Mouse (Mus musculus): Measurements from ENCODE around the gene Itga7. TPM values are rescaled to one million over a fixed set of nuclear protein-coding genes. Genes with fewer than 3 reads are reported as not detected.
A peak's percentile ranks its signal among the peaks of the same experiment; 100 is the strongest.

Itga7 gene
- total RNA-seq, 1 experiment = 17.6 TPM

- H3K9me3 ChIP-seq (ENCODE audit: control insufficient read depth, insufficient read depth, low read depth, low read length) = no peaks in the 10 kb centered on the region
- peak overlapping the region; percentile 46; the same call in 1 of the 2 replicates for H3K9ac ChIP-seq (ENCODE audit: insufficient read depth, low read depth, low read length, poor library complexity, severe bottlenecking)
- in situ Hi-C loops (cut with MboI; ENCODE audit: low sequenced_read_pairs in 2 of 2, unreplicated experiment in 2 of 2) = no loop called here
- no peak overlapping the region for H3K4me3 ChIP-seq (ENCODE audit: insufficient read depth in 1 of 2, low read depth in 1 of 2, low read length in 2 of 2, poor library complexity in 1 of 2, severe bottlenecking in 1 of 2)
- peaks cover 0 to 5% of the 10 kb centered on the region in 2 experiments; a peak in 2 of 4 replicates for H3K4me1 ChIP-seq (ENCODE audit: control insufficient read depth in 2 of 2, insufficient read depth in 2 of 2, low read length in 2 of 2, poor library complexity in 1 of 2)
- no peaks in the 10 kb centered on the region for H3K36me3 ChIP-seq (ENCODE audit: control insufficient read depth, insufficient read depth, low read length, poor library complexity, severe bottlenecking)
- TF ChIP-seq CHD2 (IDR thresholded peaks at IDR 0.05; ENCODE audit: low read depth, low read length) (no peak), MAFK (IDR thresholded peaks at IDR 0.05; ENCODE audit: insufficient read depth, low read depth, low read length) (peak; percentile 63; the same call in 1 of the 2 replicates)
- peak overlapping the region; percentile 79; the same call in 1 of the 2 replicates for H3K27ac ChIP-seq (ENCODE audit: insufficient read depth, low read depth, low read length, poor library complexity, severe bottlenecking)
- no peak for DNase-seq (ENCODE audit: low read depth, low spot score)
Measured at GRCm38 (mm10) chr10:128901409-128901808, 32.2 kb upstream of the Itga7 start.

GRCm38 (mm10) chr10:128902409-128902988 is 31.1 kb upstream of the Itga7 start:
- in situ Hi-C loops (cut with MboI; ENCODE audit: low sequenced_read_pairs in 2 of 2, unreplicated experiment in 2 of 2) = no loop called here
- no peak overlapping the region for H3K27ac ChIP-seq (ENCODE audit: insufficient read depth, low read depth, low read length, poor library complexity, severe bottlenecking)
- H3K9ac ChIP-seq (ENCODE audit: insufficient read depth, low read depth, low read length, poor library complexity, severe bottlenecking) = no peak overlapping the region
- DNase-seq (ENCODE audit: low read depth, low spot score) = no peak
- H3K4me3 ChIP-seq (ENCODE audit: insufficient read depth in 1 of 2, low read depth in 1 of 2, low read length in 2 of 2, poor library complexity in 1 of 2, severe bottlenecking in 1 of 2) = no peak overlapping the region
- H3K9me3 ChIP-seq (ENCODE audit: control insufficient read depth, insufficient read depth, low read depth, low read length) = no peaks in the 10 kb centered on the region
- TF ChIP-seq CHD2 (IDR thresholded peaks at IDR 0.05; ENCODE audit: low read depth, low read length) = no peak
- no peaks in the 10 kb centered on the region for H3K36me3 ChIP-seq (ENCODE audit: control insufficient read depth, insufficient read depth, low read length, poor library complexity, severe bottlenecking)
- H3K4me1 ChIP-seq (ENCODE audit: control insufficient read depth in 2 of 2, insufficient read depth in 2 of 2, low read length in 2 of 2, poor library complexity in 1 of 2) = peaks cover 0 to 2% of the 10 kb centered on the region in 2 experiments; a peak in 2 of 4 replicates

DNA sequence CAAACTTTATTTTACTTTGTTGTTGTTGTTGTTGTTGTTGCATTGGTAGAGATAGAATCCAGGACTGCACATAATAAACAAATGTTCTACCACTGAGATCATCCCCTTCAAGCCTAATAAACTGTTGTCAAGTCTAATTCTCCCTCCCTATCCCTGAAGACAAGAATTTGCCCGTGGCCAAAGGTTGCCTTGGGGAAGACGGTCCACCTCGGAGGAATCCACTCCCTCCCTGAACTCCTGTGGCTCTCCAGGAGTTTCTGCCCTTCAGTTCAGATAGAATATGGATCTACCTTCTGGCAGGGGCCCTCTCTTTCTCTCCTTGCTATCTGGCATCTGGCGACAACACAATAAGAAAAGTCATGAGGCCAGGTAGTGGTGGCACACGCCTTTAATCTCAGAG is 28.8 kb upstream of the Itga7 start:
- H3K36me3 ChIP-seq (ENCODE audit: control insufficient read depth, insufficient read depth, low read length, poor library complexity, severe bottlenecking) = no peaks in the 10 kb centered on the region
- H3K9me3 ChIP-seq (ENCODE audit: control insufficient read depth, insufficient read depth, low read depth, low read length) = no peaks in the 10 kb centered on the region
- TF ChIP-seq CHD2 (IDR thresholded peaks at IDR 0.05; ENCODE audit: low read depth, low read length) (no peak), ZNF384 (IDR thresholded peaks at IDR 0.05; ENCODE audit: low read depth, low read length) (no peak), HCFC1 (IDR thresholded peaks at IDR 0.05; ENCODE audit: borderline replicate concordance, insufficient read depth, low read length) (no peak), ZC3H11A (IDR thresholded peaks at IDR 0.05; ENCODE audit: borderline replicate concordance, low read depth, low read length) (no peak), MAFK (IDR thresholded peaks at IDR 0.05; ENCODE audit: insufficient read depth, low read depth, low read length) (no peak)
- H3K4me3 ChIP-seq (ENCODE audit: insufficient read depth in 1 of 2, low read depth in 1 of 2, low read length in 2 of 2, poor library complexity in 1 of 2, severe bottlenecking in 1 of 2) = no peak overlapping the region
- in situ Hi-C loops (cut with MboI; ENCODE audit: low sequenced_read_pairs in 2 of 2, unreplicated experiment in 2 of 2) = no loop called here
- H3K27ac ChIP-seq (ENCODE audit: insufficient read depth, low read depth, low read length, poor library complexity, severe bottlenecking) = no peak overlapping the region
- DNase-seq (ENCODE audit: low read depth, low spot score) = no peak
- H3K9ac ChIP-seq (ENCODE audit: insufficient read depth, low read depth, low read length, poor library complexity, severe bottlenecking) = no peak overlapping the region
- H3K4me1 ChIP-seq (ENCODE audit: control insufficient read depth in 2 of 2, insufficient read depth in 2 of 2, low read length in 2 of 2, poor library complexity in 1 of 2) = peaks cover 0 to 7% of the 10 kb centered on the region in 2 experiments; a peak in 2 of 4 replicates

GRCm38 (mm10) chr10:128908778-128909448 is 24.7 kb upstream of the Itga7 start:
- Histone ChIP-seq H3K36me3 (ENCODE audit: control insufficient read depth, insufficient read depth, low read length, poor library complexity, severe bottlenecking) (peaks cover 12% of the 10 kb centered on the region), H3K4me1 (ENCODE audit: control insufficient read depth in 2 of 2, insufficient read depth in 2 of 2, low read length in 2 of 2, poor library complexity in 1 of 2) (peaks cover 0 to 12% of the 10 kb centered on the region in 2 experiments; a peak in 3 of 4 replicates), H3K9ac (ENCODE audit: insufficient read depth, low read depth, low read length, poor library complexity, severe bottlenecking) (peak overlapping the region; percentile 97; the same call in 1 of the 2 replicates), H3K4me3 (ENCODE audit: insufficient read depth in 1 of 2, low read depth in 1 of 2, low read length in 2 of 2, poor library complexity in 1 of 2, severe bottlenecking in 1 of 2) (peak overlapping the region; percentile 93 to 96), H3K9me3 (ENCODE audit: control insufficient read depth, insufficient read depth, low read depth, low read length) (no peaks in the 10 kb centered on the region), H3K27ac (ENCODE audit: insufficient read depth, low read depth, low read length, poor library complexity, severe bottlenecking) (peak overlapping the region; percentile 23; the same call in 1 of the 2 replicates)
- TF ChIP-seq MAFK (IDR thresholded peaks at IDR 0.05; ENCODE audit: insufficient read depth, low read depth, low read length) = no peak
- no peak for TF ChIP-seq HCFC1 (IDR thresholded peaks at IDR 0.05; ENCODE audit: borderline replicate concordance, insufficient read depth, low read length)
- TF ChIP-seq ZNF384 (IDR thresholded peaks at IDR 0.05; ENCODE audit: low read depth, low read length) = no peak
- no peak for TF ChIP-seq CHD2 (IDR thresholded peaks at IDR 0.05; ENCODE audit: low read depth, low read length)
- TF ChIP-seq ZC3H11A (IDR thresholded peaks at IDR 0.05; ENCODE audit: borderline replicate concordance, low read depth, low read length) = no peak
- DNase-seq (ENCODE audit: low read depth, low spot score) = no peak
- in situ Hi-C loops (cut with MboI; ENCODE audit: low sequenced_read_pairs in 2 of 2, unreplicated experiment in 2 of 2) = no loop called here
